Mouse (Mus musculus): Measurements from ENCODE around the gene Lmod3. TPM values are rescaled to one million over a fixed set of nuclear protein-coding genes. Genes with fewer than 3 reads are reported as not detected.
"Not testable (repeated sequence)": the region's sequence is repeated elsewhere in the genome, so short reads cannot be mapped to it uniquely, and the experiment has no call there.

Gene Lmod3
- total RNA-seq, 2 experiments from 2014 or later = not detected

DNA sequence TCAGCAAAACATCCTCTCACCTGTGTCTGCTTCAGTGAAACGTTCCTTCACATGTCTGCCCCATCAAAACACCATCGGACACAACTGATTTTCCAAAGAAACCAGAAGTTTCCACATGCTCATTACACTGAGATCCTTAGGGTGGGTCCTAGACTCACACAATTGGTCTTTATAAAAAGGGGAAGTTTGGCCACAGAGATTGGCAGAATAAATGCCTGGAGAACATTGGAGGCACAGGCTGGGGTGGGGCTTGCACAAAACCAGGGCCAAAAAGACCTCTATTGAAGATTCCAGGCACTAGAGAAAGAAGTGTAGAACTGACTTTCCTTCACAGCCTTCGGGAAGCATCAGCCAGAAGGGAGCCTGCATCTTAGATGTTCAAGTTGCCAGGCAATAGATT, 21.2 kb upstream of the Lmod3 start:
- TF ChIP-seq CTCF (IDR thresholded peaks at IDR 0.05) = no peak
- DNase-seq (ENCODE audit: extremely low spot score in 1 of 2, low spot score in 2 of 2) = no peak
- H3K27ac ChIP-seq = no peak overlapping the region
- H3K4me3 ChIP-seq = no peak overlapping the region
- intact Hi-C loops (cut with DNase I) = no loop called here

DNA sequence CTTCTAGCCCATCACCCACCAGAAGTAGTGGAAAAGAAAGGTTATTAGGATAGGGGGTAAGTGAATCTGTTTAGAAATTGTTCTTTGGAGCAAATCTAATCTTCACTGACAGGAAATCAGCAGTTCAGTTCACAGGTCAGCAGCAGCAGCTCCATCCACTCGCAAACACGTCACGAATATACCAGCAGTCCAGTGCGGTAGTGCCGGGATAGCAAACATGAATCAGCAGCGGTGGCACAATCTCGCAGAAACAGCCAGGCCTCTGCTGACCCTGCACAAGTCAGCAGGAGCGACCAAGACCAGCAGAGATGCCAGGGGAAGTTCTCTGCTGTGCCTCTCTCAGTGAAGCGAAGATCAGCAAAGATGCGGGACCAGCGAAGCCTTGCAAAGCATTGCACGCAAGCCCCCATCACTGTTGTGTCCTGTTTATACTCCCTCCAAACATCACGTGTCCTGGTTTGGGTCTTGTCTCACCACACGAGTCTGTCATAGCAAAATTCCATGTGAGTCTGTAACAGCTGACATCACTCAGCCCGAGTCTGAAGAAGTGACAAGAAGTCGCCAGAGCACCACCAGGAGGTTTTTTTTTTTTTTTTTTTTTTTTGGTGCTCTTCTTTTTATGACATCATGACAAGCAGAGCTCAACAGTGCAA, 20.6 kb upstream of the Lmod3 start:
- no peak for DNase-seq (ENCODE audit: extremely low spot score in 1 of 2, low spot score in 2 of 2)
- intact Hi-C loops (cut with DNase I) = no loop called here
- no peak for TF ChIP-seq CTCF (IDR thresholded peaks at IDR 0.05)
- Histone ChIP-seq H3K27ac (no peak overlapping the region), H3K4me3 (no peak overlapping the region)

DNA sequence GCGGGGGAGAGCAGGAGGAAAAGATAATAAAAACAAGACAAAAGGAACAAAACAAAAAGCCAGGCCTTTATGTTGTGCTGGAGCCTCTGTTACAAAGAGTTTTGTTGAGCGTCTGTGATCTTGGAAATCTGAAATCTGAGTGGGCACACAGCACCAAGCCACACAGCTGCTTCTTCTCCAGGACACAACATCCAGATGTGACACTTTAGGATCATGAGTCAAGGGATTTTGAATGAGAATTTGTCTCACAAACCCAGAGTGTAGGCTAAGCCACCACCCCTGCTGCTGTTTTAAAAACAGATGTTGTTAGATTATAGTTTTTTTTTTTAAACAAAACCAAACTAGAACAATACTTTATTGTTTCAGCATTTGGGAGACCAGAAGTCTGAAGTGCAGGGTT, 19.8 kb upstream of the Lmod3 start:
- H3K4me3 ChIP-seq = no peak overlapping the region
- intact Hi-C loops (cut with DNase I) = no loop called here
- no peak overlapping the region for H3K27ac ChIP-seq
- DNase-seq (ENCODE audit: extremely low spot score in 1 of 2, low spot score in 2 of 2) = no peak
- TF ChIP-seq CTCF (IDR thresholded peaks at IDR 0.05) = no peak

DNA sequence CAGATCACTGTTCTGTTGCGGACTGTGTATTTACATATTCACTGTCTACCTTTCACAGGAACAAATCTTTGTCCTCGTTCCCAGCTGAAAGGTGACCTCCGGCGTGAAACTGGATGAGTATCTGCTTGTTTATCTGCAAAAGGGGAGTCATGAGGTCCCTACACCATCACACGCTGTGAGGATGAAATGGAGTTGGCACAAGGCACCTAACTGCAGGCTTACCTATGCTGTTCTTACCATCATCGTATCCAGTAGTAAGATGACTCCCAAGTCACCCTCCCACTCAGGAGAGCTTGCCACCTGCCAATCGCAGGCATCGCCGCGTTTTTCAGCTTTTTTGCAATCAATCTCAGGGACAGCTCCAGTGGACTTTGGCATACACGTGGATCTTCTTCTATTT, 17.0 kb upstream of the Lmod3 start:
- no peak for DNase-seq (ENCODE audit: extremely low spot score in 1 of 2, low spot score in 2 of 2)
- Histone ChIP-seq H3K27ac (no peak overlapping the region), H3K4me3 (no peak overlapping the region)
- intact Hi-C loops (cut with DNase I) = no loop called here
- TF ChIP-seq CTCF (IDR thresholded peaks at IDR 0.05) = no peak

DNA sequence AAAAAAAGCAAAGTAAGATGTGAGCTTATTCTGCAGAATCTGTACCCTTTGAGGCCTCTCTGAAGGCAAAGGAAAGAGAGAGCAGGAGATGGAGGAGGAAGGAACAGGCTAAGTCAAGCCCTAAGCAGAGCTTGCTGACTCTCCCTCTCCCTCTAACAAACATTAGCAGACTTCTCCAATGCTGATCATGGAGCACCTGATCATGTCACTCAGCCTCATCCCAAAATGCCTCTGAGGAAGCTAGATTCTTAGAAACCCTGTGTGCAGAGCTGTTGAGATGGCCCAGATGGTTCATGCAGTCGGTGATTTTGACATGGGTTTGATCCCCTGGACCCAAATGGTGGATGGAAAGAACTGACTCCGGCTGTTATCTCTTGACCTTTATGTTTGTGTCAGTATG, 14.6 kb upstream of the Lmod3 start:
- no peak overlapping the region for H3K4me3 ChIP-seq
- H3K27ac ChIP-seq = no peak overlapping the region
- no peak for TF ChIP-seq CTCF (IDR thresholded peaks at IDR 0.05)
- intact Hi-C loops (cut with DNase I) = no loop called here
- DNase-seq (ENCODE audit: extremely low spot score in 1 of 2, low spot score in 2 of 2) = no peak

DNA sequence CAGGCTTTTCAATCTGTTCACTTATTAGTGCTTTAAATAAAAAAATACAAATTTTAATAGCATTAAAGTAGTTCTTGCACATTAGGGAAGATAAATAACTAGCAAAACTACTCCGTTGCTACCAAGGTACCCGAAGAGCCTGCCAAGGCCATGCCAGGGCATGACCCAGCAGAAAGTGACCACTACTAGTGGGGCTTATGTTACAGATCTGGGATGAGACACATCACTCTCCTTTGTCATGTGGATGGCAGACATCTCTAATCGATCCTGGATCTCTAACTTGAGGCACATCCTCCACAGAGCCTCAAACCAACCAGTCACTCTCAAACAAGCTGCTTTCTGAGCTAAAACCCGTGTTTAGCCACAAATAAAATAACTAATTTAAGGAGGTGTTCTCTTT, 14.1 kb upstream of the Lmod3 start:
- intact Hi-C loops (cut with DNase I) = no loop called here

DNA sequence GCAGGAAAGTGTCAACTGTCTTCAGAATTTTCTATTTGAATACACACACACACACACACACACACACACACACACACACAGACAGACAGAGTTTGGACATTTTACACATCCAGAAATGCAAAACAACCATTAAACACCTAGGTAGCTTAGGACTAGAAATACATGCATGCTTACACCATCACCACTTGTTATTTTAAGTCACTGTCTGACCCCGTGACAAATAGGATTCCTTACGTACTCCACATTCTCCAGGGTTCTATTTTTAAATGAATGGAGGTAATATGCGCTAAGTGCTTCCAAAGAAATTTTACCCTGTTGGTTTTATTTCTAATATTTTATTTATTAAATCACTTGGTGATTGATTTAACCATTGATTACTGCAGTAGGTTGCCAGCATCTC, 13.1 kb upstream of the Lmod3 start:
- H3K4me3 ChIP-seq = no peak overlapping the region
- intact Hi-C loops (cut with DNase I) = no loop called here
- no peak for DNase-seq (ENCODE audit: extremely low spot score in 1 of 2, low spot score in 2 of 2)
- H3K27ac ChIP-seq = no peak overlapping the region
- no peak for TF ChIP-seq CTCF (IDR thresholded peaks at IDR 0.05)

More for the DNA sequence above, 14.1 kb upstream of the Lmod3 start:
- no peak for DNase-seq (ENCODE audit: extremely low spot score in 1 of 2, low spot score in 2 of 2)
- Histone ChIP-seq H3K27ac (no peak overlapping the region), H3K4me3 (no peak overlapping the region)
- TF ChIP-seq CTCF (IDR thresholded peaks at IDR 0.05) = no peak

DNA sequence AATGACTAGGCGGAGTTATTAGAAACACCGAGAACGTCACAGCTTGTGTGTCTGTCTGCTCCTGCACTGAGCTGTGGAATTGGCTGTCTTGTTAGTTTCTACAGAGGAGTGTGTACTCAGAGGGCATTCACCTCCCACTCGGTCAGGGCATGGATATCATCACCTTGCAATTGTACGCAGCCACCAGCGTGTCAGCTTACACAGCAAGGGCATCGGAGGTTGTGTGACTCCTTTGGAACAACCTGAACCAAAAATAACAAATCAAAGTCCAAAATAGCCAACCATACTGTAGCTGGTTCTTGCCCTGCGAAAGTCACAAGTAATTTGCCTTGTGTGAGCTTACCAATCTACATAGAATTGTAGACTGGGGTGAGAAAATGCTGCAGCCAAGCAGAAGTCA, 12.7 kb upstream of the Lmod3 start:
- Histone ChIP-seq H3K4me3 (no peak overlapping the region), H3K27ac (no peak overlapping the region)
- TF ChIP-seq CTCF (IDR thresholded peaks at IDR 0.05) = no peak
- DNase-seq (ENCODE audit: extremely low spot score in 1 of 2, low spot score in 2 of 2) = no peak
- intact Hi-C loops (cut with DNase I) = no loop called here

DNA sequence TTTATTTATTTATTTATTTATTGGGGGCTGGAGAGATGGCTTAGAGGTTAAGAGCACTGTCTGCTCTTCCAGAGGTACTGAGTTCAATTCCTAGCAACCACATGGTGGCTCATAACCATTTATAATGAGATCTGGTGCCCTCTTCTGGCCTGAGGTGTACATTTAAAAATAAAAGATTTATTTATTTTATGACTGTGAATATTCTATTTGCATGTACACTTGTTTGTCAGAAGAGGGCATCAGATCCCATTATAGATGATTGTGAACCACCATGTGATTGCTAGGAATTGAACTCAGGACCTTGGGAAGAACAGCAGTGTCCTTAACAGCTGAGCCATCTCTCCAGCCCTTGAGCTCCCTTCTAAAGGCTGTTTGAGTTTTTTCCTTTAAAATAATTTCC, 11.2 kb upstream of the Lmod3 start:
- peak; percentile 7; the same call in 1 of the 2 replicates for TF ChIP-seq CTCF (IDR thresholded peaks at IDR 0.05)
- H3K4me3 ChIP-seq; H3K27ac ChIP-seq; intact Hi-C loops (cut with DNase I); DNase-seq (ENCODE audit: extremely low spot score in 1 of 2, low spot score in 2 of 2): not testable (repeated sequence)

DNA sequence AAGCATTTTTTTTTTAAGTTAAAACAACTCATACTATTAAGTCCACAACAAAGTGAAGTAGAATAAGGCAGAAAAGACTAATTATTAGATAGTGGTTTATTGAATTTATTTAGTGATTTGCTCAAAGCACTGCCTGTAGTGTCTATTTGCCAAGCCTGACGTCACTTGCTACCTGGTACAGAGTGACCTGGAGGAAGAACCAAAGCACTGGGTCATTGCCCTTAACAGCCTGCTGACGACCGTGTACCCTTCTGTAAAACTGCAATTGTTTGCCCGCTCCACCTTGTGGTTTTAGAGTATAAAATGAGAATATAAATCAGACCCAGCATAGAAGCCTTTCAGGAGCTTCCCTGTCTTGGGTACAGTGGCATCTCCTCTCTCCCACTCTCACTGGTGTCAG, 9.7 kb upstream of the Lmod3 start:
- intact Hi-C loops (cut with DNase I) = no loop called here
- Histone ChIP-seq H3K27ac (no peak overlapping the region), H3K4me3 (no peak overlapping the region)
- TF ChIP-seq CTCF (IDR thresholded peaks at IDR 0.05) = no peak
- DNase-seq (ENCODE audit: extremely low spot score in 1 of 2, low spot score in 2 of 2) = no peak

DNA sequence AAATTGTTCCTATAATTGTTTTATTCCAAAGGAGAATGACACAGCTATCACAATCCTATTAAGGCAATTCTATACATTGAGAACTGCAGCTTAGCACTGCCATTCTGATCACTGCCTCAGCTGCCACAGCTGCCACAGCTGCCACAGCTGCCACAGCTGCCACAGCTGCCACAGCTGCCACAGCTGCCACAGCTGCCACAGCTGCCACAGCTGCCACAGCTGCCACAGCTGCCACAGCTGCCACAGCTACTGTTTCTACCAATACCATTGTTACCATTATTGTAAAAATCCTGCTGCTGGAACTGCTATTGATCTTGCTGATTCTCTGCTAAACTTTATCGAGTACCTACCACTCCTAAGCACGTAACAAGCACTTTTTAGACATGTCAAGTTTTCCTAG, 7.4 kb upstream of the Lmod3 start:
- DNase-seq (ENCODE audit: extremely low spot score in 1 of 2, low spot score in 2 of 2); H3K4me3 ChIP-seq; intact Hi-C loops (cut with DNase I); H3K27ac ChIP-seq: not testable (repeated sequence)

DNA sequence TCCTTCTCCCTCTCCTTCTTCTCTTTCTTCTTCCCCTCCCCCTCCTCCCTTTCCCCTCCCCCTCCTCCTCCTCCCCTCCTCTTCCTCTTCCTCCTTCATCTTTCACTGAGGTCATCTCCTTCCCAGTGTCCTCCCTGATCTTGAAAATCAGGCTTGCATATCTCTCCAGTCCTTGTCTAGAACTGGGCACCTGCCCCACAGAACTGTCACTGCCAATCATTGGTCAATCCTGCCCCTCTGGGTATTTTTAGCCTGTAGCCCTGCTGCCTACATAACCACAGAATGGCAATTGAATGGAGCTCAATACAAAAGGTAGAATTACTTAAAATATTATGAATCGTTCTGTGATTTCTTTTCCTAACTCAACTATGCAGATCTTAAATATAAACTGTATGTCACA, 5.9 kb upstream of the Lmod3 start:
- H3K27ac ChIP-seq = no peak overlapping the region
- intact Hi-C loops (cut with DNase I) = no loop called here
- TF ChIP-seq CTCF (IDR thresholded peaks at IDR 0.05) = no peak
- no peak for DNase-seq (ENCODE audit: extremely low spot score in 1 of 2, low spot score in 2 of 2)
- no peak overlapping the region for H3K4me3 ChIP-seq

DNA sequence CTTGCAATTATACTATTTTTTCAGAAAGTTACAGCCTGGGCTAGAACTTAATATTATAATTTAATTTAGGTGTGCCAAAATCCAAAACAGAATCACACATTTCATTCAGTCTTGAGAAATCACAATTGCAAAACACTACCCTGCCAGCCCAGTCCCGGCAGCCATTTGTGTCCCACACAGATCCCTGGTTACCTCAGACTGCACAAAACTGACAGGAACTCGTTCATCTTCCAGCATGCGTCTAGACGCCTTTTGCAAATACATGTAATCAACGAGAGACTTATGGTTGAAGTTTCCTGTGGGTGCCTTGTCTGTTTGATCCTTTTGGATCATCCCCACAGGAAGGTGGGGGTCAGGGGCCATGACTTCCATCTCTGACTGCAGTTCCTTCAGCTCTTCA, 473 bp downstream of the Lmod3 start:
- intact Hi-C loops (cut with DNase I) = loop anchor here (5.0 kb wide), 1 partner anchor 490 kb away; no protein-coding TSS in a partner anchor
- no peak for DNase-seq (ENCODE audit: extremely low spot score in 1 of 2, low spot score in 2 of 2)
- no peak for TF ChIP-seq CTCF (IDR thresholded peaks at IDR 0.05)
- Histone ChIP-seq H3K27ac (no peak overlapping the region), H3K4me3 (no peak overlapping the region)

Measured in left cerebral cortex, adult 2 months (tissue).